In genomic region chr13:110741576-110742206, GRCm38 (mm10) we compare ENCODE assay signal across 21 mouse cellular contexts.
DNase-seq lines count a peak whose midpoint lies in the region; ATAC-seq and TF ChIP-seq lines count a peak whose summit lies in the region.
"Had no signal": no experiment of that assay in that cellular context is flagged by ENCODE, and none has a peak within 500 bp of the region (broad histone marks: within the 10 kb centered on the region; RNA-seq: fewer than 3 reads in every experiment).

No protein-coding gene starts in this region.

- H3K4me3 ChIP-seq in forebrain, postnatal 0 days (ENCODE audit: low read depth, low read length) = no peak overlapping the region
- H3K4me3 ChIP-seq in forebrain, embryonic 12.5 days (replicated peaks) = no peak overlapping the region
- H3K4me3 ChIP-seq in C2C12 (ENCODE audit: insufficient read depth, poor library complexity, severe bottlenecking) = no peak overlapping the region
- no peak overlapping the region for H3K4me3 ChIP-seq in left cerebral cortex, adult 2 months
- no peak overlapping the region for H3K4me3 ChIP-seq in kidney, embryonic 14.5 days (ENCODE audit: low read length)
- H3K4me3 ChIP-seq: embryonic facial prominence, embryonic 15.5 days; forebrain, embryonic 10.5 days; heart, embryonic 15.5 days; limb, embryonic 12.5 days; liver, embryonic 12.5 days; neural tube, embryonic 12.5 days had no signal

- no peak overlapping the region for H3K27ac ChIP-seq in forebrain, postnatal 0 days (ENCODE audit: low read depth, low read length)
- H3K27ac ChIP-seq in forebrain, embryonic 12.5 days = no peak overlapping the region
- H3K27ac ChIP-seq in left cerebral cortex, adult 2 months = peak overlapping the region; percentile 70
- no peak overlapping the region for H3K27ac ChIP-seq in kidney, embryonic 14.5 days (ENCODE audit: low read depth, low read length)
- H3K27ac ChIP-seq: embryonic facial prominence, embryonic 15.5 days; forebrain, embryonic 10.5 days; heart, embryonic 15.5 days; hindbrain, postnatal 0 days; limb, embryonic 12.5 days; liver, embryonic 12.5 days; neural tube, embryonic 12.5 days; stomach, postnatal 0 days had no signal

- H3K79me3 ChIP-seq in C2C12 (ENCODE audit: low read depth) = no peaks in the 10 kb centered on the region

- no peaks in the 10 kb centered on the region for H3K4me1 ChIP-seq in forebrain, postnatal 0 days (ENCODE audit: insufficient read depth)
- H3K4me1 ChIP-seq in forebrain, embryonic 12.5 days = no peaks in the 10 kb centered on the region
- no peaks in the 10 kb centered on the region for H3K4me1 ChIP-seq in kidney, embryonic 14.5 days (ENCODE audit: control insufficient read depth, insufficient read depth, low read length)
- H3K4me1 ChIP-seq: embryonic facial prominence, embryonic 15.5 days; forebrain, embryonic 10.5 days; limb, embryonic 12.5 days; liver, embryonic 12.5 days; neural tube, embryonic 12.5 days had no signal

- H3K9ac ChIP-seq in forebrain, postnatal 0 days = no peak overlapping the region
- no peak overlapping the region for H3K9ac ChIP-seq in forebrain, embryonic 12.5 days
- H3K9ac ChIP-seq in kidney, embryonic 14.5 days (ENCODE audit: low read depth, low read length) = no peak overlapping the region
- H3K9ac ChIP-seq: embryonic facial prominence, embryonic 15.5 days; heart, embryonic 15.5 days; limb, embryonic 12.5 days; liver, embryonic 12.5 days; neural tube, embryonic 12.5 days had no signal

- H3K36me3 ChIP-seq in forebrain, postnatal 0 days (ENCODE audit: insufficient read depth) = no peaks in the 10 kb centered on the region
- no peaks in the 10 kb centered on the region for H3K36me3 ChIP-seq in forebrain, embryonic 12.5 days (replicated peaks)
- H3K36me3 ChIP-seq in C2C12 (ENCODE audit: control insufficient read depth, insufficient read depth) = no peaks in the 10 kb centered on the region
- no peaks in the 10 kb centered on the region for H3K36me3 ChIP-seq in kidney, embryonic 14.5 days (ENCODE audit: control insufficient read depth, insufficient read depth, low read length)
- H3K36me3 ChIP-seq: embryonic facial prominence, embryonic 15.5 days; forebrain, embryonic 10.5 days; heart, embryonic 15.5 days; limb, embryonic 12.5 days; liver, embryonic 12.5 days; neural tube, embryonic 12.5 days had no signal

- no peak for TF ChIP-seq CTCF in forebrain, postnatal 0 days (IDR thresholded peaks at IDR 0.05; ENCODE audit: low read depth)
- TF ChIP-seq CTCF in C2C12 (IDR thresholded peaks at IDR 0.05; ENCODE audit: control insufficient read depth, insufficient read depth, insufficient read length) = no peak
- TF ChIP-seq CTCF in left cerebral cortex, adult 2 months (IDR thresholded peaks at IDR 0.05) = no peak

- no peaks in the 10 kb centered on the region for H3K9me3 ChIP-seq in forebrain, postnatal 0 days (ENCODE audit: low read length)
- H3K9me3 ChIP-seq in forebrain, embryonic 12.5 days = no peaks in the 10 kb centered on the region
- H3K9me3 ChIP-seq in kidney, embryonic 14.5 days (ENCODE audit: control insufficient read depth, low read length) = no peaks in the 10 kb centered on the region
- H3K9me3 ChIP-seq: embryonic facial prominence, embryonic 15.5 days; forebrain, embryonic 10.5 days; heart, embryonic 15.5 days; limb, embryonic 12.5 days; liver, embryonic 12.5 days; neural tube, embryonic 12.5 days had no signal

- H3K4me2 ChIP-seq in forebrain, postnatal 0 days (ENCODE audit: low read depth) = no peak overlapping the region
- H3K4me2 ChIP-seq in forebrain, embryonic 12.5 days = no peak overlapping the region
- H3K4me2 ChIP-seq in kidney, embryonic 14.5 days (replicated peaks; ENCODE audit: low read depth, low read length) = no peak overlapping the region
- H3K4me2 ChIP-seq: embryonic facial prominence, embryonic 15.5 days; heart, embryonic 15.5 days; limb, embryonic 12.5 days; liver, embryonic 12.5 days; neural tube, embryonic 12.5 days had no signal

- WGBS in forebrain, postnatal 0 days = 58% methylated on average over 11 of the region's 11 CpGs
- WGBS in forebrain, embryonic 12.5 days = 77% methylated on average over 11 of the region's 11 CpGs
- 82% methylated on average over 11 of the region's 11 CpGs for WGBS in kidney, embryonic 14.5 days

- intact Hi-C loops in left cerebral cortex, postnatal 4 days (cut with DNase I) = loop anchor here (10.0 kb wide), 2 partner anchors 223 to 347 kb away; partner anchors contain the start of gene Plk2
- intact Hi-C loops in left cerebral cortex, adult 2 months (cut with DNase I) = loop anchor here (5.0 kb wide), 4 partner anchors 89 to 344 kb away; partner anchors contain the start of gene Plk2

- no peak overlapping the region for H3ac ChIP-seq in C2C12 (ENCODE audit: control insufficient read depth, insufficient read length, low read depth)

- ATAC-seq in forebrain, postnatal 0 days = no peak; the same call in 1 of the 2 replicates
- ATAC-seq in forebrain, embryonic 12.5 days (ENCODE audit: low FRiP score) = no peak
- no peak for ATAC-seq in cerebellum, adult (ENCODE audit: insufficient number of reproducible peaks, low FRiP score, low TSS enrichment)
- no peak for ATAC-seq in kidney, embryonic 14.5 days (ENCODE audit: low FRiP score, low TSS enrichment)
- ATAC-seq: hindbrain, postnatal 0 days; intestine, postnatal 0 days; liver, embryonic 12.5 days had no signal

- no peaks in the 10 kb centered on the region for H3K27me3 ChIP-seq in forebrain, postnatal 0 days (ENCODE audit: insufficient read depth, low read length)
- H3K27me3 ChIP-seq in forebrain, embryonic 12.5 days = no peaks in the 10 kb centered on the region
- no peaks in the 10 kb centered on the region for H3K27me3 ChIP-seq in C2C12 (ENCODE audit: control insufficient read depth, insufficient read depth, insufficient read length)
- H3K27me3 ChIP-seq in kidney, embryonic 14.5 days (ENCODE audit: control insufficient read depth, insufficient read depth, low read length) = no peaks in the 10 kb centered on the region
- H3K27me3 ChIP-seq: embryonic facial prominence, embryonic 15.5 days; heart, embryonic 15.5 days; limb, embryonic 12.5 days; liver, embryonic 12.5 days; neural tube, embryonic 12.5 days had no signal

- DNase-seq in forebrain, postnatal 0 days = peak; percentile 20
- peak; percentile 23 for DNase-seq in left cerebral cortex, adult 11 months (ENCODE audit: low spot score)
- no peak for DNase-seq in left cerebral cortex, postnatal 4 days
- DNase-seq in left cerebral cortex, adult 2 months (ENCODE audit: extremely low spot score in 1 of 2, low spot score in 2 of 2) = peak; percentile 35 to 37
- DNase-seq: adrenal gland, adult 2 months; cerebellum, adult 9-10 months; gastrocnemius, postnatal 25 days; lung, adult 2 months had no signal

- H3K79me2 ChIP-seq in C2C12 (ENCODE audit: control insufficient read depth, insufficient read depth) = no peaks in the 10 kb centered on the region

TF ChIP-seq in C2C12, 6 proteins besides CTCF, POLR2A, EP300 and RAD21:
- TF ChIP-seq FOSL1 (IDR thresholded peaks at IDR 0.05; ENCODE audit: insufficient read depth, low read length, poor library complexity, severe bottlenecking) (no peak), CEBPB (IDR thresholded peaks at IDR 0.05; ENCODE audit: low read depth) (peak; percentile 69), MYOG (IDR thresholded peaks at IDR 0.05; ENCODE audit: control insufficient read depth, extremely low read depth, insufficient read length) (no peak), USF1 (IDR thresholded peaks at IDR 0.05; ENCODE audit: low read depth) (no peak)
